Mouse (Mus musculus): ENCODE results near the gene Rab44.

The Rab44 gene

DNA sequence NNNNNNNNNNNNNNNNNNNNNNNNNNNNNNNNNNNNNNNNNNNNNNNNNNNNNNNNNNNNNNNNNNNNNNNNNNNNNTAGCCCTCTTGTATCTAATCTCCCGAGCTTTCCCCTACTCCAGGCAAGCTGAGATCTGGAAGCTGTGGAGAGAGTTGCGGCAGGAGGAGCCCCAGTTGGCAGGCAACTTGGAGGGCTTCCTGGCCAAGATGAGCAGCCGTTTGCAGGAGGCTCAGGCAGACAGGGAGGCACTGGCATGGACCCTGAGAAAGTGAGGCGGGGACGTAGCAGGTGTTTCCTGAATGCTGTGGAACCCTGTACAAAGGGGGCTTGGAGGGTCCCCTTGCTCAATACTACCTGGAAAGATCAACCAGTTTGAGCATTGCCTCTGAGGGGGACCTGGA lies 21.1 kb downstream of the Rab44 start:
- WGBS = 39% methylated on average over 5 of the region's 5 CpGs

DNA sequence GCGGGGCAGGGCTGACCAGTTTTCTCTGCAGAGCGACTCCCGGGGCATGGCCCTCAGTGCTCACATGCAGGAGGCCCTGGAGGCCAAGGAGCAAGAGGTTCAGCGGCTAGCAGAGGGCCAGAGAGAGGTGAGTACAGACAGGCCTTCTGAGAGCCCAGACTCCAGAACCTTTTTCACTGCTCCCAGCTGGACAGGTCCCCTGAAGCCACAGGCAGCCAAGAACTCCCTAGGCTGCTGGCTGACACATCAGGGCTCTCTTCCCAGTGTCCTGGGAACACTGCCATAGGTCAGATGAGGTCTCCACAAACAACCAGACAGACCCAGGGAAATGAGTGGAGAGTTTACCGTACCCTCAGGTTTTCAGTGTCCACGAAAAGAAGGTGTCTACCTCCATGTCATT lies 22.3 kb downstream of the Rab44 start:
- WGBS = 66% methylated on average over 6 of the region's 6 CpGs

DNA sequence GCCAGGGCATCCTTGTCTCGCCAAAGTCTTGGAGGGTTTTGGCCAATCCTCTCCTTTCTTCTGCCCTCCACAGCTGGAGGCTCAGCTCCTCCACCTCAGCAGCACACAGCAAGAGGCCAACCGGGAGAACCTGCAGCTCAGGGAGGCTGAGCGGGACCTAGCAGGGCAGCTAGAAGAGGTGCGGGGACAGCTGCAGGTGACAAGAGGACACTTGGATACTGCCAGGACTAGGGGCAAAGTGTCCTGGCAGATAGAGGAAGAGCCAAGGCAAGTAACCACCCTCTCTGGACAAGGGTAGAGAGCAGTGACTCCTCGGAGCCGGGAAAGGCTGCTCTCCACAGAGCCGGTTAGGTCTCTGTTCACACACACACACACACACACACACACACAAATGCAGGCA lies 24.0 kb downstream of the Rab44 start:
- WGBS = 91% methylated on average over 7 of the region's 7 CpGs

GRCm38 (mm10) chr17:29141577-29141976 lies 27.6 kb downstream of the Rab44 start:
- 94% methylated on average over 3 of the region's 3 CpGs for WGBS

- 84% methylated on average over 8 of the region's 8 CpGs for WGBS
Measured at GRCm38 (mm10) chr17:29143266-29143665, 29.3 kb downstream of the Rab44 start.

DNA sequence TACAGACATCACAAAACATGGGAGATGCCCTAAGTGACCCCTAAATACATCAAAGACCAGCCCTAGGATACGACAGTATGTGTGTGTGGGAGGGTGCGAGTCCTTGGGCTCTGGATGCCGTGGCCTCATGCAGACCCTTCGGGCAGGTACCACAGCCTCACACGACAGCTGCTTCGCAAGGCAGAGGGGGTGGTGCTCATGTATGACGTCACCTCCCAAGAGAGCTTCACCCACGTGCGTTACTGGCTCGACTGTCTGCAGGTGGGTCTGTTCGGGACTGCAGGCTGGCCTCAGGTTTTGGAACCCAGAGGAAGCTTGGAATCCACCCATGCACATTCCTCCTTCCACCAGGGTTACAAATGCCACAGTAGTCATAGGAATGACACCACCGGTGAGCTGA lies 31.2 kb downstream of the Rab44 start:
- WGBS = 78% methylated on average over 12 of the region's 12 CpGs

DNA sequence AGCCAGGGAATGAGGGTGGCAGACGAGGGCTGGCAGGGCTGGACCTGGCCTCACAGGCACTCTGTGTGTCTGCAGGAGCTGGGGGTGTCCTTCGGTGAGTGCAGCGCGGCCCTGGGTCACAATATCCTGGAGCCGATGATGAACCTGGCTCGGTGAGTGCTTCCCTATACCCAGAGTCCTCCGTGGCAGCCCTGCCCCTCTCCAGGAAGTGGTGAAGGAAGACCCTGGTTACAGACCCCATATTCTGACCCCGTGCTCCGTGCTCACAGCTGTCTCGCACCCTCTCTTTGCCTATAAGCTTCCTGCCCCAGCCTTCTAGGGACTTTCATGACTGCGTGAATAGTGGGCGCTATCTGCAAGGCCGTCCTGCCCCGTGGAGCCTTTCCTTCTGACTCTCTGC lies 33.3 kb downstream of the Rab44 start:
- 89% methylated on average over 14 of the region's 14 CpGs for WGBS

GRCm38 (mm10) chr17:29147773-29148172 lies 33.8 kb downstream of the Rab44 start:
- WGBS = 80% methylated on average over 6 of the region's 6 CpGs

GRCm38 (mm10) chr17:29149766-29150165 lies 35.8 kb downstream of the Rab44 start:
- WGBS = 77% methylated on average over 7 of the region's 7 CpGs

GRCm38 (mm10) chr17:29152547-29152946 lies 38.6 kb downstream of the Rab44 start:
- 74% methylated on average over 5 of the region's 5 CpGs for WGBS

GRCm38 (mm10) chr17:29154247-29154646 lies 40.3 kb downstream of the Rab44 start:
- 69% methylated on average over 13 of the region's 13 CpGs for WGBS

GRCm38 (mm10) chr17:29155355-29156135 lies 41.6 kb downstream of the Rab44 start:
- 48% methylated on average over 12 of the region's 12 CpGs for WGBS

GRCm38 (mm10) chr17:29156396-29156795 lies 42.5 kb downstream of the Rab44 start:
- WGBS = 69% methylated on average over 16 of the region's 16 CpGs

GRCm38 (mm10) chr17:29156866-29157265 lies 42.9 kb downstream of the Rab44 start:
- 87% methylated on average over 8 of the region's 8 CpGs for WGBS

DNA sequence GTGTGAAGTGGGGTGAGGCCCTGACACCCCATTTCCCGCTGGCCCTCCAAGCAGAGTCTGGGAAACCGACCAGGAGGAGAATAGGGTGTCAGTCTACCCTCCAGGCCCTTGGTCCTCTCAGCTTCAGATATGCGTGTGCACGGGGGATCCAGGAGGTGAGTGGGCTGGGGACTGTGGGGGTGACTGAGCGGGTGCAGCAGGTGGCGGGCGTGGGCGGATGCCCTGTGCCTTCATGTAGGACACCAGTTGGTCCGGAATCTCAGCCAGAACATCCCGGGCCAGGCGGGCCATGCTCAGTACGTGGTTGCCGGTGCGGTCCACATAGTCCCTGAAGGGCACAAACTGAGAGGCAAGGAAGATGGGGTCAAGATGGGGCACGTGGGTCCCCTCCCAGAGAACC lies 45.0 kb downstream of the Rab44 start:
- WGBS = 76% methylated on average over 15 of the region's 15 CpGs

GRCm38 (mm10) chr17:29159320-29159719 lies 45.4 kb downstream of the Rab44 start:
- 92% methylated on average over 5 of the region's 5 CpGs for whole genome bisulfite sequencing

- 92% methylated on average over 16 of the region's 16 CpGs for WGBS
Measured at GRCm38 (mm10) chr17:29159743-29160455, 46.0 kb downstream of the Rab44 start.

DNA sequence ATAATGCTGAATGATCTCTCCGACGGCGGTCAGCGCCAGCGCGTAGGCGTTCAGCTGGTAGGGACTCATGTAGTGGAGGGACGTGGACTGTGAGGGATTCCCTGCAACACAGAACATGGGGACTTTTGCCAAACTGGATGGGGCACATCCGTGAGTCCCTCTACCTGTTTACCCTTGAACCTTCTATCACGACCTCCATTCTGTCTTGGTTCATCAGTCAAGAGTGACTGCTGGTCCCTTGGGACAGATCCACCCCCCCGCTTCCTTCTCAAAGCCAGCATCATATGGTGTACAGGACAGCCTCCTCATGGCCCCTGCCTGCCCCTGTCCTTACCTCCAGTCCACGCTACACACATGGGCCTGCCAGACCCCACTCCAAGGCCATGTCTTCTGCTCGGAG lies 48.4 kb downstream of the Rab44 start:
- WGBS = 93% methylated on average over 13 of the region's 13 CpGs

DNA sequence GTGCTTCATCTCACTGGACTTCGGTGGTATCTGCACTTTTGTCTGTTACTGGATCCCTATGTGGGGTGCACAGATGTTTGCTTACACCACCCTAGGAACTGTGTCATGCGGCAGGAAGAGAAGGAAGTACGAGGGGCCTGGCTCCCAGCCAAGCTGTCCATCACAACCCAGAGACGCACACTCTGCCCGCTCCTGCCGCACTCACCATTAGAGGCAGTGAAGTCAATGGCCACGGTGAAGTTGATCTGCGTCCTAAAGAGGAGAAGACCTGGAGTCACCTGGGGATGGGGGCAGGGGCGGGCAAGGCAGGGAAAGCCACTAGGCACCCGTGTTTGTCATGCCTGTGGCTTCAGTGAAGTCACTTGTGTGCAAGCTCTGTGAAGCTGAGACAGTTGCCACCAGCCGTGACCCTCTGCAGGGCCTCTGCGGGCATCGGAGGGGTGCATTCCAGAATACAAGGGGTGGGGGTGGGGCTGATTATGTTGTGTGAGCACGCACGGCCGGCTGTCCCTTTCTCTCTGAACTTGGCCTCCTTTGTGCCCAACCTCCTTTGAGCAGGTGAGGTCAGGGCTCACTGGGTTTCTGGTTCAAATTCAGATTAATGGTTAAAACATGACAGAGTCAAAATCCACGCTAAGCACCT lies 50.6 kb downstream of the Rab44 start:
- WGBS = 43% methylated on average over 17 of the region's 17 CpGs

GRCm38 (mm10) chr17:29165452-29165851 lies 51.5 kb downstream of the Rab44 start:
- WGBS = 72% methylated on average over 6 of the region's 6 CpGs

- 68% methylated on average over 8 of the region's 8 CpGs for WGBS
Measured at GRCm38 (mm10) chr17:29165967-29166578, 52.1 kb downstream of the Rab44 start.

DNA sequence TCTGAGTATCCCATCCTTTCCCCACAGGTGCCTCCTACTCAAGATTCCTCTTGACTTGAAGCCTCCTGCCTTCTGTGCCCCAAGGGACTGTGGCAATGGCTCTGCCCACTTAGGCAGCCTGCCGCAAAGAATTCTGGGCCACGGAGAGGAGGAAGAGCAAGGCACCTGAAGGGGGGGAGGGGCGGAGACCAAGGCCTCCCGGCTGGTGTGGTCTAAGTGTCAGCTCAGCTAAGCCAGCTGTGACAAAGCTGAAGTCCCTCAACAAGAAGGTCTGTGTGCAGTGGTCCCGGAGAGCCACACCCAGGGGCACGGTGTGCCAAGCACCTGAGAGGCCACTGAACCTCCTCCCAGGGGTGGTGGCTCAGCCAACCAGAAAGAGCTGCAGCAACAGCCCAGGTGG lies 53.4 kb downstream of the Rab44 start:
- WGBS = 75% methylated on average over 6 of the region's 6 CpGs
